Mouse (Mus musculus) olfactory bulb, adult 2 months (tissue): ENCODE measurements around the gene Isy1.

Experiments
- CTCF ChIP-seq: fragments of 200-500 bp; IDR thresholded peaks from 2 replicates; pipeline ENCODE4 v1.5.1; 2012; ENCODE audit warnings: low read depth, mild to moderate bottlenecking, low read length, moderate library complexity; ENCODE audit not compliant: insufficient read depth
- POLR2A ChIP-seq: fragments of 200-500 bp; IDR thresholded peaks from 2 replicates; pipeline ENCODE4 v1.6.1; 2012; ENCODE audit warnings: mild to moderate bottlenecking, low read depth, low read length, moderate library complexity; ENCODE audit not compliant: insufficient read depth

DNA sequence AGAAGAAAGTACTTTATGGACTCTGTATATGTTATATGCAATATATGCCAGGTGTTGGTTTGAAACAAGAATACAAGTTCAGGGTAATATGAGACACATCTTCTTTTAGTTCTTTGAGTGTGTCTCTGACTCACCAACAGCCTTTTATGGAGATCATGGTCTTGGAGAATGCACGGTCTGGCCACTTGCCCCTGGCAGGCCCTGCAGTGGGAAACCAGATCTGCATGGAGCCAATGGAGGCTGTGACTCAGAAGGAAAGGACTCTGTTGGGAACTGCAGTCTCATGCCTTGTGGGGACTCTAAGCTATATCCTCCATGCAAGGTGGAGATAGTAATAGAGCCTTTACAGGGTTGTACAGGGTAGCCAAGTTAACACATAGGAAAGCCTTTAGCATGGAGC lies 36.5 kb upstream of the Isy1 start:
- no peak for TF ChIP-seq CTCF
- TF ChIP-seq POLR2A: no peak
